Mouse (Mus musculus) MEL (cell line): Measurements from ENCODE around the gene Snx29. TPM values are rescaled to one million over a fixed set of nuclear protein-coding genes. Genes with fewer than 3 reads are reported as not detected.

Source experiments
- DNase-seq: peaks from one replicate; pipeline ENCODE4 v3.0.0; 2011; ENCODE audit warnings: low read depth, low spot score
- H3K27ac ChIP-seq: 2 replicates; pipeline ENCODE4 v1.5.1; 2012; ENCODE audit warnings: low read depth, mild to moderate bottlenecking, control low read depth, low read length, moderate library complexity; ENCODE audit not compliant: control insufficient read depth
- H3K27me3 ChIP-seq, 2 experiments: fragments of 150-350 bp in 1 of 2; sonication (generic) in 1 of 2; 2 replicates each; pipeline ENCODE4 v1.6.1; 2012; ENCODE audit warnings: low read length in 2 of 2, mild to moderate bottlenecking in 2 of 2, improper control_type of control experiment in 1 of 2, moderate library complexity in 1 of 2; ENCODE audit not compliant: insufficient read depth in 2 of 2, control insufficient read depth in 1 of 2
- H3K36me3 ChIP-seq, 2 experiments: 2 replicates each; pipeline ENCODE4 v1.6.1; 2012 to 2014; ENCODE audit warnings: low read length in 2 of 2, improper control_type of control experiment in 1 of 2, inconsistent platforms in 1 of 2, mild to moderate bottlenecking in 1 of 2; ENCODE audit not compliant: insufficient read depth in 2 of 2, control insufficient read depth in 1 of 2
- H3K4me1 ChIP-seq, 2 experiments: fragments of 150-350 bp in 1 of 2; sonication (generic) in 1 of 2; 2 replicates each; pipeline ENCODE4 v1.6.1; 2012; ENCODE audit warnings: low read length in 2 of 2, improper control_type of control experiment in 1 of 2, mild to moderate bottlenecking in 1 of 2; ENCODE audit not compliant: insufficient read depth in 2 of 2, control insufficient read depth in 1 of 2
- H3K4me3 ChIP-seq, 2 experiments: fragments of 150-350 bp in 1 of 2; sonication (generic) in 1 of 2; 2 replicates each; pipeline ENCODE4 v1.5.1; 2012; ENCODE audit warnings: low read depth in 2 of 2, low read length in 2 of 2, mild to moderate bottlenecking in 2 of 2, moderate library complexity in 2 of 2, control low read depth in 1 of 2, improper control_type of control experiment in 1 of 2; ENCODE audit not compliant: control insufficient read depth in 1 of 2, insufficient read depth in 1 of 2
- H3K79me2 ChIP-seq: 2 replicates; pipeline ENCODE4 v1.6.1; 2012; ENCODE audit warnings: mild to moderate bottlenecking, low read length, moderate library complexity; ENCODE audit not compliant: control insufficient read depth, poor library complexity, insufficient read depth
- H3K9ac ChIP-seq: 2 replicates; pipeline ENCODE4 v1.6.1; 2012; ENCODE audit warnings: low read depth, mild to moderate bottlenecking, control low read depth, low read length, moderate library complexity; ENCODE audit not compliant: control insufficient read depth, poor library complexity, severe bottlenecking
- H3K9me3 ChIP-seq: fragments of 150-350 bp; sonication (generic); replicated peaks from 2 replicates; pipeline ENCODE4 v1.6.1; 2012; ENCODE audit warnings: mild to moderate bottlenecking, low read length, improper control_type of control experiment, moderate library complexity; ENCODE audit not compliant: insufficient read depth
- BHLHE40 ChIP-seq: IDR thresholded peaks from 2 replicates; pipeline ENCODE4 v1.6.1; 2012; ENCODE audit warnings: low read depth, mild to moderate bottlenecking, inconsistent platforms, low read length, improper control_type of control experiment, borderline replicate concordance
- CHD2 ChIP-seq: IDR thresholded peaks from 2 replicates; pipeline ENCODE4 v1.6.1; 2011; ENCODE audit warnings: low read length, improper control_type of control experiment
- CTCF ChIP-seq, 3 experiments: IDR thresholded peaks in 2 of 3; conservative IDR thresholded peaks in 1 of 3; 2 replicates each; pipeline ENCODE4 v1.5.1; 2011 to 2012; ENCODE audit warnings: low read length in 3 of 3, low read depth in 2 of 3, mild to moderate bottlenecking in 2 of 3, improper control_type of control experiment in 1 of 3, inconsistent platforms in 1 of 3, mixed read lengths in 1 of 3, moderate library complexity in 1 of 3; ENCODE audit not compliant: control insufficient read depth in 1 of 3, insufficient read depth in 1 of 3, poor library complexity in 1 of 3, severe bottlenecking in 1 of 3
- E2F4 ChIP-seq: IDR thresholded peaks from 2 replicates; pipeline ENCODE4 v1.6.1; 2011; ENCODE audit warnings: low read depth, low read length, improper control_type of control experiment, borderline replicate concordance
- ETS1 ChIP-seq: IDR thresholded peaks from 2 replicates; pipeline ENCODE4 v1.6.1; 2012; ENCODE audit warnings: low read depth, mild to moderate bottlenecking, inconsistent platforms, low read length, improper control_type of control experiment, moderate library complexity
- GABPA ChIP-seq: IDR thresholded peaks from 2 replicates; pipeline ENCODE4 v1.6.1; 2012; ENCODE audit warnings: low read depth, mild to moderate bottlenecking, inconsistent platforms, low read length, improper control_type of control experiment, moderate library complexity
- GATA1 ChIP-seq: IDR thresholded peaks from 2 replicates; pipeline ENCODE4 v1.6.1; 2011; ENCODE audit warnings: low read depth, low read length, improper control_type of control experiment
- HCFC1 ChIP-seq: IDR thresholded peaks from 2 replicates; pipeline ENCODE4 v1.6.1; 2012; ENCODE audit warnings: low read depth, mild to moderate bottlenecking, inconsistent platforms, low read length, improper control_type of control experiment, moderate library complexity
- JUND ChIP-seq: IDR thresholded peaks from 2 replicates; pipeline ENCODE4 v1.6.1; 2011; ENCODE audit warnings: low read depth, mild to moderate bottlenecking, improper control_type of control experiment, low read length
- KAT2A ChIP-seq: conservative IDR thresholded peaks from 2 replicates; pipeline ENCODE4 v1.6.1; 2012; ENCODE audit warnings: low read depth, low read length, improper control_type of control experiment, inconsistent platforms
- MAFK ChIP-seq: IDR thresholded peaks from 2 replicates; pipeline ENCODE4 v1.6.1; 2011; ENCODE audit warnings: low read depth, mild to moderate bottlenecking, low read length, improper control_type of control experiment, borderline replicate concordance
- MEF2A ChIP-seq: IDR thresholded peaks from 2 replicates; pipeline ENCODE4 v1.6.1; 2014; ENCODE audit warnings: low read depth, mild to moderate bottlenecking, inconsistent platforms, low read length, improper control_type of control experiment; ENCODE audit not compliant: poor library complexity, insufficient replicate concordance, severe bottlenecking; ENCODE audit errors: extremely low read depth
- MYC ChIP-seq: IDR thresholded peaks from 2 replicates; pipeline ENCODE4 v1.6.1; 2011; ENCODE audit warnings: low read depth, mild to moderate bottlenecking, low read length, improper control_type of control experiment, moderate library complexity
- NRF1 ChIP-seq: IDR thresholded peaks from 2 replicates; pipeline ENCODE4 v1.6.1; 2014; ENCODE audit warnings: low read depth, mild to moderate bottlenecking, inconsistent platforms, low read length, improper control_type of control experiment, moderate library complexity; ENCODE audit not compliant: poor library complexity, insufficient read depth, severe bottlenecking
- RAD21 ChIP-seq: IDR thresholded peaks from 2 replicates; pipeline ENCODE4 v1.6.1; 2011; ENCODE audit warnings: mild to moderate bottlenecking, low read depth, low read length, improper control_type of control experiment
- RCOR1 ChIP-seq: IDR thresholded peaks from 2 replicates; pipeline ENCODE4 v1.6.1; 2012; ENCODE audit warnings: low read depth, mild to moderate bottlenecking, inconsistent platforms, low read length, improper control_type of control experiment
- SIN3A ChIP-seq: IDR thresholded peaks from 2 replicates; pipeline ENCODE4 v1.6.1; 2012; ENCODE audit warnings: low read length, improper control_type of control experiment, inconsistent platforms
- SMC3 ChIP-seq: IDR thresholded peaks from 2 replicates; pipeline ENCODE4 v1.6.1; 2011; ENCODE audit warnings: low read depth, low read length, improper control_type of control experiment
- TBP ChIP-seq: IDR thresholded peaks from 2 replicates; pipeline ENCODE4 v1.8.0; 2011; ENCODE audit warnings: low read depth, low read length, improper control_type of control experiment
- UBTF ChIP-seq: IDR thresholded peaks from 2 replicates; pipeline ENCODE4 v1.6.1; 2012; ENCODE audit warnings: low read depth, mild to moderate bottlenecking, inconsistent platforms, low read length, improper control_type of control experiment, moderate library complexity, borderline replicate concordance; ENCODE audit not compliant: insufficient read depth
- ZC3H11A ChIP-seq: IDR thresholded peaks from 2 replicates; pipeline ENCODE4 v1.6.1; 2012; ENCODE audit warnings: low read depth, mild to moderate bottlenecking, inconsistent platforms, low read length, improper control_type of control experiment
- ZKSCAN1 ChIP-seq: IDR thresholded peaks from 2 replicates; pipeline ENCODE4 v1.6.1; 2012; ENCODE audit warnings: low read depth, mild to moderate bottlenecking, inconsistent platforms, low read length, improper control_type of control experiment, moderate library complexity
- ZNF384 ChIP-seq: IDR thresholded peaks from 2 replicates; pipeline ENCODE4 v1.6.1; 2012; ENCODE audit warnings: low read depth, mild to moderate bottlenecking, inconsistent platforms, low read length, improper control_type of control experiment
- polyA plus RNA-seq, 2 experiments: library from polyadenylated mRNA; stranded (reverse) in 1 of 2; unstranded in 1 of 2; fragments of >175 nt in 1 of 2; fragments of >200 nt in 1 of 2; gene quantifications; 2 replicates each; pipeline versions ENCODE4 v1.2.1 to v1.2.4; 2012; ENCODE audit warnings: low replicate concordance in 2 of 2, low read depth in 1 of 2; ENCODE audit not compliant: insufficient read length in 2 of 2, insufficient read depth in 1 of 2, missing spikeins in 1 of 2
- total RNA-seq: library from RNA; depleted of rRNA; stranded (reverse); fragments of 300-350 nt; gene quantifications from 2 replicates; pipeline ENCODE4 v1.2.3, GENCODE M21; 2012

Snx29 gene
- total and polyA plus RNA-seq, 3 experiments = 0.72 to 0.73 TPM; not detected in 1

GRCm38 (mm10) chr16:11501138-11501537 lies 178.4 kb downstream of the Snx29 start:
- H3K36me3 ChIP-seq = no peaks in the 10 kb centered on the region
- H3K79me2 ChIP-seq = no peaks in the 10 kb centered on the region
- H3K27me3 ChIP-seq = no peaks in the 10 kb centered on the region; a peak in 1 of 4 replicates
- H3K27ac ChIP-seq = no peak overlapping the region
- no peaks in the 10 kb centered on the region for H3K4me1 ChIP-seq
- H3K4me3 ChIP-seq = no peak overlapping the region
- no peak for TF ChIP-seq CTCF (IDR thresholded peaks at IDR 0.05 in 2 of 3, conservative IDR thresholded peaks at IDR 0.05 in 1 of 3; ENCODE audit: control insufficient read depth in 1 of 3, insufficient read depth in 1 of 3, low read depth in 2 of 3, low read length in 3 of 3, poor library complexity in 1 of 3, severe bottlenecking in 1 of 3)
- H3K9me3 ChIP-seq = no peaks in the 10 kb centered on the region
- H3K9ac ChIP-seq = no peak overlapping the region
- no peak for DNase-seq

- Histone ChIP-seq H3K4me3 (no peak overlapping the region), H3K9ac (no peak overlapping the region), H3K27ac (no peak overlapping the region), H3K36me3 (no peaks in the 10 kb centered on the region), H3K79me2 (no peaks in the 10 kb centered on the region), H3K9me3 (no peaks in the 10 kb centered on the region), H3K27me3 (no peaks in the 10 kb centered on the region; a peak in 1 of 4 replicates), H3K4me1 (no peaks in the 10 kb centered on the region)
- no peak for TF ChIP-seq MYC
- TF ChIP-seq KAT2A = no peak
- no peak for TF ChIP-seq JUND
- TF ChIP-seq SMC3 = no peak
- no peak for TF ChIP-seq NRF1
- TF ChIP-seq MEF2A = no peak
- TF ChIP-seq TBP = no peak
- TF ChIP-seq RAD21 = no peak
- DNase-seq = no peak
Observed at GRCm38 (mm10) chr16:11501611-11502010, 178.9 kb downstream of the Snx29 start.

DNA sequence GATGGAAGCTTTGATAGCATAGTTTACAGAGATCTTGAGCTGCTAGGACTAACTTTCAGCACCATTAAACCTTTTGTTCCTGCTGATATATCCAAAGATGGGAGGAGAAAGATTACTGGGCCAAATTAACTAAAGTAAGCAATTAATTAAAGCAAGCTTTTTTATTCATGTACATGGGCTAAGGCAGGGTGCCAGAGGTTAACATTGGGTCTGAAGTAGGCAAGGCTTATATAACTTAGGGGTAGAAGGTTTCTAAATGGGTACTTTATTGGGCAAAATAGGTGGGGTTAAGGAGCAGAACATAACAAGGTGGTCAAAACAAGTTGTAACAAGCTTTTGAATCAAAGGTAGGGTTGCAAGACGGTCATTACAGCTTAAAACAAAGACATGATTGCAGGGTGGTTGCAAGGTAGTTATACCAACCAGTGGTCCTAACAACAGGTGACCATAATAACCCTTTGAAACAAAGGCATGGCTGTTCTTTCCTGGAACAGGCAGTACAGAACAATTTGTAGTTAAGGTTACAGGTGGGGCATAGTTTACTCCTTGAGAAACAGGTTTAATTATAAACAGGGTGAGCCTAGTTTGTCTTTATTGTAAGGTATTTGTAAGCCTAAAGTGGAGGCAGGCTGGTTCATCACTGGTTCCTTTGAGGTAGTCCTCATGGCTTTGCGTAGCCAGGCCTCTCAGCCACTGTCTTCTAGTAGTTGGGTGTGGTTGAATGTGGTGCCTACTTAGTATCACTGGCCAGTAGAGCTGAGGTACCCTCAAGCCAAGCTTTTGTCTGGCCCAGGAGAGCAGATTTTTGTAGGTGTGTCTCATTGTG lies 182.2 kb downstream of the Snx29 start:
- Histone ChIP-seq H3K36me3 (no peaks in the 10 kb centered on the region), H3K4me3 (no peak overlapping the region), H3K27me3 (no peaks in the 10 kb centered on the region; a peak in 1 of 4 replicates), H3K79me2 (no peaks in the 10 kb centered on the region), H3K27ac (no peak overlapping the region), H3K9me3 (no peaks in the 10 kb centered on the region), H3K4me1 (no peaks in the 10 kb centered on the region), H3K9ac (no peak overlapping the region)
- TF ChIP-seq UBTF (no peak), HCFC1 (no peak), MAFK (no peak), GABPA (no peak), MEF2A (no peak), CHD2 (no peak), TBP (no peak), RCOR1 (no peak), ETS1 (no peak), CTCF (IDR thresholded peaks at IDR 0.05 in 2 of 3, conservative IDR thresholded peaks at IDR 0.05 in 1 of 3; ENCODE audit: control insufficient read depth in 1 of 3, insufficient read depth in 1 of 3, low read depth in 2 of 3, low read length in 3 of 3, poor library complexity in 1 of 3, severe bottlenecking in 1 of 3) (no peak), ZNF384 (no peak), GATA1 (no peak), NRF1 (no peak), E2F4 (no peak), ZC3H11A (no peak), BHLHE40 (no peak), SIN3A (no peak), ZKSCAN1 (no peak), RAD21 (no peak)
- no peak for DNase-seq
